Mouse (Mus musculus) colon, adult 2 months (tissue): ENCODE data around the gene Gprin2. TPM values are rescaled to one million over a fixed set of nuclear protein-coding genes. Genes with fewer than 3 reads are reported as not detected.

Source experiments
- polyA plus RNA-seq: library from polyadenylated mRNA; depleted of rRNA; stranded (reverse); fragments of >200 nt; gene quantifications from 2 replicates; pipeline ENCODE4 v1.2.3, GENCODE M21; 2012; rRNA removed

The Gprin2 gene
- polyA plus RNA-seq = 0.09 and 0.28 TPM in 2 replicates

GRCm38 (mm10) chr14:34201231-34202035 lies at the start of gene Gprin2:
Gene Gprin2, minus strand, starts transcription at chr14:34201653.

GRCm38 (mm10) chr14:34219295-34219694 lies 17.8 kb upstream of the Gprin2 start, which contains the start of gene Syt15:
Gene Syt15, plus strand, starts transcription at chr14:34219595.

GRCm38 (mm10) chr14:34152342-34152741 lies 49.1 kb downstream of the Gprin2 start, which contains the start of gene Npy4r:
Gene Npy4r, minus strand, starts transcription at chr14:34152489.

Other genes with a start within 250 kb of the Gprin2 start
- gene Rbp3, start 247.7 kb downstream of the Gprin2 start, polyA plus RNA-seq = not detected in 2 replicates
- gene Zfp488, start 222.9 kb downstream of the Gprin2 start, polyA plus RNA-seq = 0.06 and 0.07 TPM in 2 replicates
- gene Gm30083, start 186.5 kb downstream of the Gprin2 start, polyA plus RNA-seq = 0.07 and 0.16 TPM in 2 replicates
- gene Gm5460, start 184.9 kb downstream of the Gprin2 start, polyA plus RNA-seq = not detected in 2 replicates
- not detected in 2 replicates for gene Antxrl, start 148.9 kb downstream of the Gprin2 start, polyA plus RNA-seq
- gene Anxa8, start 115.7 kb downstream of the Gprin2 start, polyA plus RNA-seq = 13.3 and 18.1 TPM in 2 replicates
- gene A630023A22Rik, start 98.9 kb downstream of the Gprin2 start, polyA plus RNA-seq = 1.6 and 2.0 TPM in 2 replicates
- 5.6 and 8.7 TPM in 2 replicates for gene Npy4r, start 49.2 kb downstream of the Gprin2 start, polyA plus RNA-seq
- gene Syt15, start 17.9 kb upstream of the Gprin2 start, polyA plus RNA-seq = 3.3 and 3.8 TPM in 2 replicates
- gene Shld2, start 108.8 kb upstream of the Gprin2 start, polyA plus RNA-seq = 1.0 and 1.6 TPM in 2 replicates
- 81.8 and 96.5 TPM in 2 replicates for gene Glud1, start 109.1 kb upstream of the Gprin2 start, polyA plus RNA-seq
- gene Fam25c, start 153.8 kb upstream of the Gprin2 start, polyA plus RNA-seq = 0.44 TPM in 1 of 2 replicates, not detected in the other
- 16.8 and 17.8 TPM in 2 replicates for gene Sncg, start 173.1 kb upstream of the Gprin2 start, polyA plus RNA-seq
- 6.9 and 8.0 TPM in 2 replicates for gene Mmrn2, start 173.8 kb upstream of the Gprin2 start, polyA plus RNA-seq